Mouse (Mus musculus): Measurements from ENCODE around the gene Nr2e1.

DNA sequence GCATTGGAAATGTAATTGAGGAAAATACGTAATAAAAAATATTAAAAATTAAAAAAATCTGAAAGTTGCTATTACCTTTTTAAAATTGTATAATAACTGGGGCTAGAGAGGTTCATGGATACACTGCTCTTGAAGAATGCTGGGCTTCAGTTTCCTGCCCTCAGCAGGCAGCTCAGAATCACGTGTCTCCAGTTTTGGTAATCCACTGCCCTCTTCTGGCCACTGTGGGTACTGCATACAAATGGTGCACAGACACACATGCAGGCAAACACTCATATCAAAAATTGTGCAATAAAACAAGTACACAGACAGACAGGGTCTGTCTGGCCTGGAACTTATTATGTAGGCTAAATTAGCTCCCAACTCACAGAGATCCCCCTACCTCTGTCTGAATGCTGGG is 21.4 kb upstream of the Nr2e1 start:
- no peak for TF ChIP-seq CTCF (IDR thresholded peaks at IDR 0.05; ENCODE audit: insufficient read depth, low read length)
- no peak for TF ChIP-seq POLR2A (IDR thresholded peaks at IDR 0.05; ENCODE audit: borderline replicate concordance, extremely low read depth, low read depth, low read length)

All from lung, adult 2 months (tissue).